Mouse (Mus musculus): Measurements from ENCODE around the gene Sipa1l1.

- no peak for TF ChIP-seq CTCF (IDR thresholded peaks at IDR 0.05; ENCODE audit: extremely low read depth, insufficient read depth, low read length)
- TF ChIP-seq POLR2A (IDR thresholded peaks at IDR 0.05; ENCODE audit: extremely low read depth, insufficient read depth, low read length) = no peak
Observed at GRCm38 (mm10) chr12:82467234-82467633, 298.1 kb downstream of the Sipa1l1 start.

Data from cortical plate, adult 2 months (tissue).